ENCODE assay signal across 27 mouse cellular contexts in genomic region chr6:47200671-47201070, GRCm38 (mm10).
"Had no signal": no experiment of that assay in that cellular context is flagged by ENCODE, and none has a peak within 500 bp of the region (broad histone marks: within the 10 kb centered on the region; RNA-seq: fewer than 3 reads in every experiment).

No protein-coding gene starts in this region.

- H3K36me3 ChIP-seq: limb, embryonic 10.5 days; limb, embryonic 12.5 days; limb, embryonic 13.5 days; limb, embryonic 15.5 days; liver, embryonic 12.5 days; liver, embryonic 13.5 days; liver, embryonic 15.5 days; lung, embryonic 15.5 days; midbrain, embryonic 10.5 days; midbrain, embryonic 12.5 days; midbrain, embryonic 13.5 days; midbrain, embryonic 15.5 days had no signal

- H3K4me1 ChIP-seq: limb, embryonic 10.5 days; limb, embryonic 12.5 days; limb, embryonic 13.5 days; limb, embryonic 15.5 days; liver, embryonic 12.5 days; liver, embryonic 13.5 days; liver, embryonic 15.5 days; lung, embryonic 15.5 days; megakaryocyte, embryonic 14.5 days; midbrain, embryonic 15.5 days had no signal

- H3K27me3 ChIP-seq: limb, embryonic 12.5 days; limb, embryonic 13.5 days; limb, embryonic 15.5 days; liver, embryonic 13.5 days; liver, embryonic 15.5 days; lung, embryonic 15.5 days; megakaryocyte, embryonic 14.5 days; midbrain, embryonic 12.5 days; midbrain, embryonic 13.5 days; midbrain, embryonic 15.5 days had no signal

- H3K9ac ChIP-seq: limb, embryonic 12.5 days; limb, embryonic 13.5 days; limb, embryonic 15.5 days; liver, embryonic 12.5 days; liver, embryonic 13.5 days; liver, embryonic 14.5 days; liver, embryonic 15.5 days; liver, postnatal 0 days; lung, embryonic 14.5 days; lung, embryonic 15.5 days; midbrain, embryonic 12.5 days; midbrain, embryonic 13.5 days; midbrain, embryonic 15.5 days had no signal

- H3K27ac ChIP-seq: limb, embryonic 10.5 days; limb, embryonic 12.5 days; limb, embryonic 13.5 days; limb, embryonic 15.5 days; liver, embryonic 12.5 days; liver, embryonic 13.5 days; liver, embryonic 14.5 days; liver, embryonic 15.5 days; lung, embryonic 15.5 days; macrophage; midbrain, embryonic 10.5 days; midbrain, embryonic 12.5 days; midbrain, embryonic 13.5 days; midbrain, embryonic 15.5 days had no signal

- H3K4me3 ChIP-seq: limb, embryonic 10.5 days; limb, embryonic 12.5 days; limb, embryonic 13.5 days; limb, embryonic 15.5 days; liver, embryonic 12.5 days; liver, embryonic 13.5 days; liver, embryonic 15.5 days; lung, embryonic 15.5 days; megakaryocyte, embryonic 14.5 days; midbrain, embryonic 10.5 days; midbrain, embryonic 12.5 days; midbrain, embryonic 13.5 days; midbrain, embryonic 15.5 days; myocyte had no signal

- DNase-seq: left cerebral cortex, postnatal 4 days; liver; liver, embryonic 13.5 days; liver, postnatal 0 days; lung, adult 18-20 months; lung, adult 2 months; lung, embryonic 14.5 days; lung, postnatal 10 days; lung, postnatal 14 days; lung, postnatal 36 days; lung, postnatal 4 days; midbrain, embryonic 14.5 days had no signal
